Mouse (Mus musculus) central nervous system, embryonic 18 days (tissue): ENCODE measurements around the gene Tom1. TPM values are rescaled to one million over a fixed set of nuclear protein-coding genes. Genes with fewer than 3 reads are reported as not detected.

Experiments used
- polyA plus RNA-seq: library from polyadenylated mRNA; depleted of rRNA; stranded (reverse); fragments of >200 nt; gene quantifications from 2 replicates; pipeline ENCODE4 v1.2.3, GENCODE M21; 2012; rRNA removed

Gene Tom1
- polyA plus RNA-seq = 17.5 and 21.0 TPM in 2 replicates

GRCm38 (mm10) chr8:75033511-75034243 is at the start of gene Tom1:
Gene Tom1, plus strand, starts transcription at chr8:75033705.

GRCm38 (mm10) chr8:74993081-74993474 is 40.4 kb upstream of the Tom1 start, which contains the start of gene Hmgxb4:
Gene Hmgxb4, plus strand, starts transcription at chr8:74993356.

GRCm38 (mm10) chr8:75093399-75094156 is 60.1 kb downstream of the Tom1 start, which contains the start of gene Hmox1:
Gene Hmox1, plus strand, starts transcription at chr8:75093621.

GRCm38 (mm10) chr8:75109236-75109967 is 75.9 kb downstream of the Tom1 start, which contains the start of gene Mcm5:
Gene Mcm5, plus strand, starts transcription at chr8:75109569.

Other genes starting within 250 kb of the Tom1 start
- 0.05 TPM in 1 of 2 replicates, not detected in the other for gene Isx, start 160.5 kb upstream of the Tom1 start, polyA plus RNA-seq
- 70.8 and 75.6 TPM in 2 replicates for gene Hmgxb4, start 40.3 kb upstream of the Tom1 start, polyA plus RNA-seq
- gene Hmox1, start 59.9 kb downstream of the Tom1 start, polyA plus RNA-seq = 6.5 and 8.5 TPM in 2 replicates
- gene Mcm5, start 75.9 kb downstream of the Tom1 start, polyA plus RNA-seq = 28.5 and 31.5 TPM in 2 replicates
- gene Rasd2, start 180.2 kb downstream of the Tom1 start, polyA plus RNA-seq = 3.0 TPM in 2 replicates